In genomic region chr17:72836158-72837115, GRCm38 (mm10) we compare ENCODE assay signal across 8 mouse cellular contexts. TPM values are rescaled to one million over a fixed set of nuclear protein-coding genes. Genes with fewer than 3 reads are reported as not detected.
DNase-seq lines count a peak whose midpoint lies in the region; ATAC-seq and TF ChIP-seq lines count a peak whose summit lies in the region.

Ypel5 (plus strand) TSS chr17:72836453.

- TF ChIP-seq EP300 in MEL (IDR thresholded peaks at IDR 0.05; ENCODE audit: low read depth in 1 of 2, low read length in 2 of 2) = peak in 1 of 2 experiments; percentile 19; a peak in 1 of 4 replicates

- no peaks in the 10 kb centered on the region for H3K27me3 ChIP-seq in MEL (ENCODE audit: control insufficient read depth in 1 of 2, insufficient read depth in 2 of 2, low read length in 2 of 2)
- no peaks in the 10 kb centered on the region for H3K27me3 ChIP-seq in cerebellum, adult 2 months (ENCODE audit: control insufficient read depth, insufficient read depth, low read length)
- H3K27me3 ChIP-seq in forebrain, postnatal 0 days (ENCODE audit: insufficient read depth, low read length) = no peaks in the 10 kb centered on the region
- H3K27me3 ChIP-seq in lung, embryonic 15.5 days = no peaks in the 10 kb centered on the region

- peak within 1 kb of the TSS; percentile 100 for H3K27ac ChIP-seq in MEL (ENCODE audit: control insufficient read depth, low read depth, low read length)
- H3K27ac ChIP-seq in cerebellum, adult 2 months (ENCODE audit: insufficient read depth, low read length) = peak within 1 kb of the TSS; percentile 97
- peak within 1 kb of the TSS; percentile 98 for H3K27ac ChIP-seq in forebrain, postnatal 0 days (ENCODE audit: low read depth, low read length)
- H3K27ac ChIP-seq in lung, embryonic 15.5 days = peak within 1 kb of the TSS; percentile 98

- peak; percentile 20 to 63 (median 58); a peak in 5 of 6 replicates for TF ChIP-seq CTCF in MEL (IDR thresholded peaks at IDR 0.05 in 2 of 3, conservative IDR thresholded peaks at IDR 0.05 in 1 of 3; ENCODE audit: control insufficient read depth in 1 of 3, insufficient read depth in 1 of 3, low read depth in 2 of 3, low read length in 3 of 3, poor library complexity in 1 of 3, severe bottlenecking in 1 of 3)
- peak; percentile 41; the same call in 1 of the 2 replicates for TF ChIP-seq CTCF in cerebellum, adult 2 months (IDR thresholded peaks at IDR 0.05; ENCODE audit: borderline replicate concordance, insufficient read depth, low read depth, low read length)
- TF ChIP-seq CTCF in forebrain, postnatal 0 days (IDR thresholded peaks at IDR 0.05; ENCODE audit: low read depth) = peak; percentile 73

- peak; percentile 99 for DNase-seq in MEL (ENCODE audit: low read depth, low spot score)
- DNase-seq in cerebellum, adult 2 months = peak; percentile 98 to 100
- DNase-seq in forebrain, postnatal 0 days = peak; percentile 99
- DNase-seq in heart, postnatal 4 days = peak; percentile 99
- peak; percentile 96 to 99 for DNase-seq in layer of hippocampus, adult 8-10 months (ENCODE audit: low spot score in 2 of 2)
- peak; percentile 99 for DNase-seq in ovary, adult 18-20 months (ENCODE audit: low spot score)
- peak; percentile 99 for DNase-seq in thymus, postnatal 0 days (ENCODE audit: low spot score)

- H3K36me3 ChIP-seq in MEL (ENCODE audit: control insufficient read depth in 1 of 2, insufficient read depth in 2 of 2, low read length in 2 of 2) = peaks cover 0 to 34% of the 10 kb centered on the region in 2 experiments; a peak in 3 of 4 replicates
- H3K36me3 ChIP-seq in forebrain, postnatal 0 days (ENCODE audit: insufficient read depth) = no peaks in the 10 kb centered on the region
- H3K36me3 ChIP-seq in lung, embryonic 15.5 days = no peaks in the 10 kb centered on the region

- no peaks in the 10 kb centered on the region for H3K9me3 ChIP-seq in MEL (replicated peaks; ENCODE audit: insufficient read depth, low read length)
- H3K9me3 ChIP-seq in forebrain, postnatal 0 days (ENCODE audit: low read length) = no peaks in the 10 kb centered on the region
- H3K9me3 ChIP-seq in lung, embryonic 15.5 days = no peaks in the 10 kb centered on the region

- peak within 1 kb of the TSS; percentile 55 for H3K4me2 ChIP-seq in forebrain, postnatal 0 days (ENCODE audit: low read depth)
- peak within 1 kb of the TSS; percentile 76 for H3K4me2 ChIP-seq in lung, embryonic 15.5 days

- H3K9ac ChIP-seq in MEL (ENCODE audit: control insufficient read depth, low read depth, low read length, poor library complexity, severe bottlenecking) = peak within 1 kb of the TSS; percentile 96
- H3K9ac ChIP-seq in forebrain, postnatal 0 days = peak within 1 kb of the TSS; percentile 100
- H3K9ac ChIP-seq in lung, embryonic 15.5 days = peak within 1 kb of the TSS; percentile 92

- H3K4me1 ChIP-seq in MEL (ENCODE audit: control insufficient read depth in 1 of 2, insufficient read depth in 2 of 2, low read length in 2 of 2) = peaks cover 10 to 26% of the 10 kb centered on the region in 2 experiments
- H3K4me1 ChIP-seq in cerebellum, adult 2 months (ENCODE audit: control insufficient read depth, insufficient read depth, low read length) = peaks cover 3% of the 10 kb centered on the region; the same call in 1 of the 2 replicates
- 0 out of 2 replicates have a peak, but pooled peaks cover 4% of the 10 kb centered on the region for H3K4me1 ChIP-seq in forebrain, postnatal 0 days (ENCODE audit: insufficient read depth)
- peaks cover 14% of the 10 kb centered on the region for H3K4me1 ChIP-seq in lung, embryonic 15.5 days

- TF ChIP-seq RAD21 in MEL (IDR thresholded peaks at IDR 0.05; ENCODE audit: low read depth, low read length) = peak; percentile 45

- peak; percentile 97 for ATAC-seq in forebrain, postnatal 0 days
- ATAC-seq in lung, embryonic 15.5 days (ENCODE audit: borderline replicate concordance, extremely low read depth, low FRiP score, low TSS enrichment) = peak; percentile 97

- peak in 1 of 2 experiments; percentile 33; a peak in 1 of 4 replicates for TF ChIP-seq POLR2A in MEL (IDR thresholded peaks at IDR 0.05; ENCODE audit: control insufficient read depth in 1 of 2, insufficient read depth in 1 of 2, low read depth in 1 of 2, low read length in 2 of 2, poor library complexity in 1 of 2)
- peak; percentile 69; the same call in 1 of the 2 replicates for TF ChIP-seq POLR2A in cerebellum, adult 2 months (IDR thresholded peaks at IDR 0.05; ENCODE audit: borderline replicate concordance, insufficient read depth, low read length)

- H3K79me2 ChIP-seq in MEL (ENCODE audit: control insufficient read depth, insufficient read depth, low read length, poor library complexity) = peaks cover 13% of the 10 kb centered on the region

- peak within 1 kb of the TSS; percentile 96 for H3K4me3 ChIP-seq in MEL (ENCODE audit: control insufficient read depth in 1 of 2, insufficient read depth in 1 of 2, low read depth in 2 of 2, low read length in 2 of 2)
- peak within 1 kb of the TSS; percentile 94 for H3K4me3 ChIP-seq in cerebellum, adult 2 months (replicated peaks; ENCODE audit: insufficient read depth, low read depth, low read length)
- H3K4me3 ChIP-seq in forebrain, postnatal 0 days (ENCODE audit: low read depth, low read length) = peak within 1 kb of the TSS; percentile 94
- H3K4me3 ChIP-seq in lung, embryonic 15.5 days = peak within 1 kb of the TSS; percentile 96

- under 1% methylated on average over 79 of the region's 93 CpGs for WGBS in cerebellum, adult 2 months
- WGBS in forebrain, postnatal 0 days = 2% methylated on average over 78 of the region's 93 CpGs
- under 1% methylated on average over 65 of the region's 93 CpGs for WGBS in lung, embryonic 15.5 days

TF ChIP-seq in MEL, 35 proteins besides CTCF, POLR2A, EP300 and RAD21:
- TF ChIP-seq USF1 (IDR thresholded peaks at IDR 0.05; ENCODE audit: low read depth, low read length) (peak; percentile 79), ELF1 (IDR thresholded peaks at IDR 0.05; ENCODE audit: low read depth, low read length) (peak; percentile 74), HCFC1 (IDR thresholded peaks at IDR 0.05; ENCODE audit: low read depth, low read length) (peak; percentile 74), TCF12 (IDR thresholded peaks at IDR 0.05; ENCODE audit: low read depth, low read length) (peak; percentile 25; the same call in 1 of the 2 replicates), UBTF (IDR thresholded peaks at IDR 0.05; ENCODE audit: borderline replicate concordance, insufficient read depth, low read depth, low read length) (no peak), ZNF384 (IDR thresholded peaks at IDR 0.05; ENCODE audit: low read depth, low read length) (peak; percentile 42; the same call in 1 of the 2 replicates), SIN3A (IDR thresholded peaks at IDR 0.05; ENCODE audit: low read length) (peak; percentile 100), E2F4 (IDR thresholded peaks at IDR 0.05; ENCODE audit: borderline replicate concordance, low read depth, low read length) (no peak), BHLHE40 (IDR thresholded peaks at IDR 0.05; ENCODE audit: borderline replicate concordance, low read depth, low read length) (peak; percentile 97), KAT2A (conservative IDR thresholded peaks at IDR 0.05; ENCODE audit: low read depth, low read length) (no peak), SMC3 (IDR thresholded peaks at IDR 0.05; ENCODE audit: low read depth, low read length) (peak; percentile 47), MAX (IDR thresholded peaks at IDR 0.05; ENCODE audit: low read length) (peak; percentile 99), NRF1 (IDR thresholded peaks at IDR 0.05; ENCODE audit: insufficient read depth, low read depth, low read length, poor library complexity, severe bottlenecking) (0 out of 2 replicates have a peak, but pooled peaks have one; percentile 10), MXI1 (IDR thresholded peaks at IDR 0.05; ENCODE audit: low read depth, low read length) (peak; percentile 96), ETS1 (IDR thresholded peaks at IDR 0.05; ENCODE audit: low read depth, low read length) (peak; percentile 98), MEF2A (IDR thresholded peaks at IDR 0.05; ENCODE audit: extremely low read depth, insufficient replicate concordance, low read depth, low read length, poor library complexity, severe bottlenecking) (peak; percentile 49; the same call in 1 of the 2 replicates), ZMIZ1 (IDR thresholded peaks at IDR 0.05; ENCODE audit: low read depth, low read length) (no peak; the same call in 1 of the 2 replicates), MYC (IDR thresholded peaks at IDR 0.05; ENCODE audit: low read depth, low read length) (0 out of 2 replicates have a peak, but pooled peaks have one; percentile 44), GABPA (IDR thresholded peaks at IDR 0.05; ENCODE audit: low read depth, low read length) (no peak), CHD2 (IDR thresholded peaks at IDR 0.05; ENCODE audit: low read length) (peak; percentile 47; the same call in 1 of the 2 replicates)

RNA-seq across cellular contexts. Expression of gene Ypel5, which starts in this region (rescaled TPM):
- 9.2 and 12.6 TPM in 2 replicates for total RNA-seq in MEL (2012; rRNA removed)
- polyA plus RNA-seq in MEL (2012; ENCODE audit: insufficient read depth in 1 of 2, insufficient read length in 2 of 2, low read depth in 1 of 2, low replicate concordance in 2 of 2, missing spikeins in 1 of 2) = 10 to 100 TPM; 15.5 to 80.4 TPM
- 93.3 and 105 TPM in 2 replicates for polyA plus RNA-seq in cerebellum, adult 2 months (2012; rRNA removed)
- total RNA-seq in forebrain, postnatal 0 days (2014; rRNA removed) = 73.5 and 77.5 TPM in 2 replicates
- 124 and 128 TPM in 2 replicates for polyA plus RNA-seq in forebrain, postnatal 0 days (2015; fragmentation: Nextera tagmentation; extraction: Ambion mirVana)
- 10 to 100 TPM; 36.3 to 38.4 TPM for total RNA-seq in heart, postnatal 4 days (2021)
- 100 to 1,000 TPM in 1 of 4 experiments, 10 to 100 TPM in 3; 84.4 to 103 (median 92.3) TPM for total RNA-seq in layer of hippocampus, adult 8-10 months (2022)
- 43.9 and 44.2 TPM in 2 replicates for polyA plus RNA-seq in lung, embryonic 15.5 days (2015; fragmentation: Nextera tagmentation; extraction: Ambion mirVana)
- polyA plus RNA-seq in thymus, postnatal 0 days (2015; fragmentation: Nextera tagmentation; extraction: Ambion mirVana) = 83.2 and 83.8 TPM in 2 replicates

Comparison
In these comparisons a context has a peak if more than half of its experiments do, and no peak if none do; other contexts are left out.
1. Peak in every context shown above with its lines: DNase-seq, ATAC-seq, H3K4me3 ChIP-seq and H3K27ac ChIP-seq.